Mouse (Mus musculus): ENCODE data around the gene Trp73. TPM values are rescaled to one million over a fixed set of nuclear protein-coding genes. Genes with fewer than 3 reads are reported as not detected.

Gene Trp73
- total RNA-seq (2023), result not detected in 4 replicates

DNA sequence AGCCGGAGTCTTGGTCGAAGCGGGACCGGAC lies at the start of gene Trp73:
Trp73 (minus strand) TSS at position 27 of the 31 bp plus-strand sequence.

DNA sequence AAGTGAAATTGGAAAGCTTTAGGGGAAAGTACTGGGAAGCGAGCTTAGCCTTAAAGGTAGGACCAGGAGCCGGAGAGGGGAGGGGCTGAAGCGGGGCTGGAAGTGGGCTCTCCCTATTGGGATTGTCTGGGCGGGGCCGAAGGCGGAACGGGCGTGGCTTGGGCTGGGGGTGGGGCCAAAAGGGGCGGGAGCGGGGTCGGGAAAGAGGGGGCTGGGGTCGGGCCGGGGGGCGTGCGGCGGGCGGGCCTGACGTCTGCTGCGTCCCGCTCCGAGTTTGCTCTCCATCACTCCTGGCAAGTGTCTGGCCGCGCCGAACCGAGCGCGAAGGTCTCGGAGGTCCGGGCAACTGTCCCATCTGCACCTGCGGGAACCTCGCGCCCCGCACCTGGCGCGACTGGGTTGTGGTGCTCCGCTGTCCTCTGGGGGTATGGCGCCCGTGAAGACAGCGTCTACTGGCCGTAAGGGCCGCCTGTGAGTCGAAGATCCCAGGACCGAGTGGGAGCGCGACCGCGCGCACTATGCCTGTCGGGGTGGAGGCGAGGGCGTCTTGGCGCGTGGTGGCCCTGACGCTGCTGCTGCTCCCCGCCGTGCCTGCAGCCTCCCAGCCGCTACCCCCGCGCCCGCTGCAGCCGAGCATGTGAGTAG lies 30.6 kb upstream of the Trp73 start, which contains the start of gene Megf6:
Megf6 (plus strand) TSS at position 225 of the 645 bp plus-strand sequence.

DNA sequence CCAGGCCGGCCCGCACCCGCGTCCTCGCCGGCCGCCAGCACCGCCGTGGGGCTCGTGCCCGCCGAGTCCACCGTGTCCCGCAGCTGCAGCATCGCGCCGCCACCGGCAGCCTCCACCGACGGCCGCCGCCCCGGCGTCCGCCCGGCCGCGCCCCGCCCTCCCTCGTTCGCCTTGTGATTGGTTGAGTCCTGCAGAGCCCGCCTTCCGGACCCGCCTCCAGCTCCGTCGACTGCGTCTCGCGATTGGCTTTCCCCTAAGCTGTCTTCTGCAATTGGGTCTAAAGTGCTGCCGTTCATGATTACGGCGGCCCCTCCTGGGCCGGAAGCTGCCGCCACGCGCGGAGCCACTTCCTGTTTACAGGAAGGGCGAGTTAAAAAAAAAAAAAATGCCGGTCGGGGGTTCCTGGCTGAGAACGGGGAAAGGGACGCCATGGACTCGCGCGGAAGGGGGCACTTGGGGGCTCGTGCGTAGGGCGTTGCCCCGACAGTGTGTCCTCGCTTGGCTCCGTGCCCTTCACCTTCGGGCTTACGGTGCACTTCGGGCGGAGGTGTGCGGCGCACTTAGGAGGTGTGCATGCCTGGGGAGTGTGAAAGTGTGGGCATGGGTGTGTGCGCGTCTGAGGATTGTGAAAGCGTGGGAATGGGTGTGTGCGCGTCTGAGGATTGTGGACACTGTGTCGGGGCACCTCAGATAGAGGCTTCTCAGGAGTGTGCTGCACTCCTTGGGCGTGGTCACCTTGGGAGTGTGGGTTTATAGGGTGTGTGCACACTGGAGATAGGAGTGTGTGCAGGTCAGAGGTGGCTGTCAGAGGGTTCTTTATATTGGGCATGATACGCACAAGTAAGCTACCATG lies 20.8 kb upstream of the Trp73 start, which contains the start of gene Tprgl:
Tprgl (minus strand) TSS at position 129 of the 853 bp plus-strand sequence.

DNA sequence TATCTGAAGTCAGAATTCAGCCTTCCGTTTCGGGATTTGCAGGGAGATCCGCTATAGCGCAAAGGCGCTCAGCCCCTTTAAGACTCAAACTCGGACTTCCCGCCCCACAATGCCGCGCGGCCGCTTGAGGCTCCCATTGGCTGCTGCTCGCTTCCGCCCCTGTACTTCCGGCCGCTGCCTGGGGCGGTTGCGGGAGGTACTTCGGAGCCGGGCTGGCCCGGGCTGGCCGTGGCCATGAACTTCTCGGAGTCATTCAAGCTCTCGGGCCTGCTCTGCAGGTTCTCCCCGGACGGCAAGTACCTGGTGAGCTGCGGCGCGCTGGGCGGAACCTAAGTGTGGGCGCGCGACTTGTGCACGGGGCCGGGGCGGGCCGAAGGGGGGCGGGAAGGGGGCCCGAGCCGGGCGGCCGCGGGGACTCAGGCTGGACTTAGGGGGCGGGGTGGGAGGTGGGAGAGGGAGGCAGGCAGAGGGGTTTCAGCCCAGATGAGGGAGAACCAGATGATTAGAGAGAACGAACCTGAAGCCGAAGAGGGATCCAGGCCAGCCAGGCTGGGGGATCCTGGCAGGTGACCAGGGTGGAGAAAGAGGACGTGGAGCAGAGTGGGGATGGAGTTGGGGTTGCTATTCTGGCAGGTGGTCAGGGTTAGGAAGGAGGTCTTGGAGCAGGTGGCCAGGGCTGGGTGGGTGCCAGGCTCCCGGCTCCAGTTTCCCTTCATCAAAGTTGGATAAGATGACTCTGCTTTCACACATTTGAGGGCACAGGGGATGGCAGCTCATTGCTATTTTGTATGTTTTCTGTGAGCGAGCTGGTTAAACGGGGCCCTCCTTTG lies 2.4 kb upstream of the Trp73 start, which contains the start of gene Wrap73:
Wrap73 (plus strand) TSS at position 162 of the 830 bp plus-strand sequence.

DNA sequence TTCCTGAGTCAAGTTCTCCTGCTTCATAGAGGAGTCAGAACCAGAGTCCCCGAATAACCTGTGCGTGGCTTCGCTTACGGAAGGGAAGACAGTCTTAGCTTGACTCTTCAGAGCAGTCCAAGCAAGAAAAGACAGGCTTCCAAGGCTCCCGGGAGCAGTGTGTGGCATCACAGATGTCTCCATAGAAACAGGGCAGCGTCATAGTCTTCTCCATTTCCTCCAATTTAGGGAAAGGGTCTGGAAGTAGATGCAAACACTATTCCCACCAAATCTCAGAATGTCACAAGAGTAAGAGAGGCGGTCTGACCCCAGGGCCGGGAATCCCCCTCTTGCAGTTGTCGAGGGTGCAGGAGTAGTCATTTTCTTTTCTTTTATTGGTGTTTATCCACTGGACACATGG lies 97.4 kb downstream of the Trp73 start, which contains the start of gene Ccdc27:
Ccdc27 (minus strand) TSS at position 101 of the 400 bp plus-strand sequence.

DNA sequence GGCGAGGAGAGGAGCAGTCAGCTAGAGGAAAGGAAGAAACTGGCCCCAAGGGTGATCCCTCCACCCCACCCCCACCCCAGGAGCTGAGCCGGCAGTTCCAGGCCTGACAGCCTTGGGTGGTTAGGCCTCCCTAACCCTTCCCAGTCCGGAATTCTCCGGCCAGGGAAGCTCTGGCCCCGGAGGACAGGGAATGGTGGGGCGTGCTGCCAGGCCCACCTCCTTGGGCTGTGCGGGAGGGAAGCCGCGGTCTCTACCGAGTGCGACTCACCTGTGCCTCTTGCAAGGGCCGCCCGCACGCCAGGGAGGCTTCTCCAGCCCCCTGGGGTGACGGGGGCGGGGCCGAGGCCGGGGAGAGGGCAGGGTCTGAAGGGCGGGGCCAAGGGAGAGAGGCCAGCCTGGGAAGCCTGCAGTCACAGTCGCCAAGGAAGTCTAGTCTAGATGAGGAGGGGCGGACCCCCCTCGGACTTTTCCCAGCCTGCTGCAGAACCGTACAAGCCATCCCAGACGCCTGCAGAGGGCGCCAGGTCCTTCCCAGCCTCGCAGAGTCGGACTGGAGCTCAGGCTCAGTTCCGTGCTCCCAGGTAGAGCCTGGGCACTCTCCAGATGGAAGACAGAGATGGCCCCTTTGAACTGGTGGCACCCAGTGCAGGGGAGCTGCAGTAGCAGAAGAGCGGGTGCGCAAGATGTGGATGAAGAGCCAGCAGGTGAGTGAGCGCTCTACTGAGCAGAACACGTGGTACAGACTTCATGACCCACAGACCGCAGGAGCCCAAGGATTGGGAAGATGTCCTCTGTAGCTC lies 114.2 kb downstream of the Trp73 start, which contains the start of gene Smim1:
Smim1 (minus strand) TSS at position 590 of the 800 bp plus-strand sequence.

DNA sequence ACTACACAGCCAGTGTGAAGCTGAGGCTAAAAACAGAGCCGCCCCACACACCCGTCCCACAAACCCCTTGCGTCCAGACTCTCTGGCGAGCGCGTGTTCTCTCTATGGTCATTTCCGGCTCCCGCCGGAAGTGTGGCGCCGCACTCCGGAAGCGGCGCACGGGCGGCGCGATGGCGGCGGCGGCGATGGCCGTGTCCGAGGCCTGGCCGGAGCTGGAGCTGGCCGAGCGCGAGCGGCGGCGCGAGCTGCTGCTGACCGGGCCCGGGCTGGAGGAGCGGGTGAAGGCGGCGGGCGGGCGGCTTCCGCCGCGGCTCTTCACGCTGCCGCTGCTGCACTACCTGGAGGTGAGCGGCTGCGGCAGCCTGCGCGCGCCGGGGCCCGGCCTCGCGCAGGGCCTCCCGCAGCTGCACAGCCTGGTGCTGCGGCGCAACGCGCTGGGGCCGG lies 128.3 kb downstream of the Trp73 start, which contains the start of gene Lrrc47:
Lrrc47 (plus strand) TSS at position 86 of the 444 bp plus-strand sequence.

Other genes starting within 250 kb of the Trp73 start
- 12.7 to 25.2 TPM (median 20.2 TPM) in 4 replicates for gene A430005L14Rik, start 183.0 kb downstream of the Trp73 start, total RNA-seq (2023)
- gene Dffb, start 165.1 kb downstream of the Trp73 start, total RNA-seq (2023), result 19.2 to 36.3 TPM (median 23.8 TPM) in 4 replicates
- 19.0 to 29.5 TPM (median 25.7 TPM) in 4 replicates for gene Cep104, start 165.0 kb downstream of the Trp73 start, total RNA-seq (2023)
- gene Lrrc47, start 128.5 kb downstream of the Trp73 start, total RNA-seq (2023), result 67.6 to 74.5 TPM (median 71.3 TPM) in 4 replicates
- not detected in 4 replicates for gene Smim1, start 114.0 kb downstream of the Trp73 start, total RNA-seq (2023)
- gene Ccdc27, start 97.5 kb downstream of the Trp73 start, total RNA-seq (2023), result not detected in 4 replicates
- gene Wrap73, start 2.2 kb upstream of the Trp73 start, total RNA-seq (2023), result 13.2 to 20.7 TPM (median 16.9 TPM) in 4 replicates
- 118 to 128 TPM (median 125 TPM) in 4 replicates for gene Tprgl, start 20.5 kb upstream of the Trp73 start, total RNA-seq (2023)
- gene Megf6, start 30.5 kb upstream of the Trp73 start, total RNA-seq (2023), result 0.09 to 0.63 TPM in 2 of 4 replicates, not detected in the others
- gene Arhgef16, start 161.5 kb upstream of the Trp73 start, total RNA-seq (2023), result not detected in 4 replicates
- gene B230104I21Rik, start 195.9 kb upstream of the Trp73 start, total RNA-seq (2023), result not detected in 4 replicates

Measured in B cell, adult 62 days (primary cell).